Mouse (Mus musculus) olfactory bulb, adult 2 months (tissue): ENCODE measurements around the gene Tenm4. TPM values are rescaled to one million over a fixed set of nuclear protein-coding genes. Genes with fewer than 3 reads are reported as not detected.
A peak's percentile ranks its signal among the peaks of the same experiment; 100 is the strongest.

Source experiments
- H3K27ac ChIP-seq: fragments of 200-500 bp; 2 replicates; pipeline ENCODE4 v1.5.1; 2012; ENCODE audit warnings: low read depth, low read length; ENCODE audit not compliant: insufficient read depth
- H3K4me1 ChIP-seq: fragments of 200-500 bp; 2 replicates; pipeline ENCODE4 v1.6.1; 2012; ENCODE audit warnings: low read length; ENCODE audit not compliant: control insufficient read depth, insufficient read depth
- H3K4me3 ChIP-seq: fragments of 200-500 bp; 2 replicates; pipeline ENCODE4 v1.5.1; 2012; ENCODE audit warnings: mild to moderate bottlenecking, low read depth, low read length, moderate library complexity; ENCODE audit not compliant: insufficient read depth
- CTCF ChIP-seq: fragments of 200-500 bp; IDR thresholded peaks from 2 replicates; pipeline ENCODE4 v1.5.1; 2012; ENCODE audit warnings: low read depth, mild to moderate bottlenecking, low read length, moderate library complexity; ENCODE audit not compliant: insufficient read depth
- POLR2A ChIP-seq: fragments of 200-500 bp; IDR thresholded peaks from 2 replicates; pipeline ENCODE4 v1.6.1; 2012; ENCODE audit warnings: mild to moderate bottlenecking, low read depth, low read length, moderate library complexity; ENCODE audit not compliant: insufficient read depth
- WGBS: fragments of 180-500 bp; shearing (Covaris S2); methylation state at CpG from one replicate; pipeline ENCODE4 v1.1.7; 2018; 5-methylcytosine and 5-hydroxymethylcytosine counted together
- polyA plus RNA-seq: library from polyadenylated mRNA; stranded (reverse); fragments of >200 nt; gene quantifications from 2 replicates; pipeline ENCODE4 v1.2.4, GENCODE M21; 2012; ENCODE audit warnings: low replicate concordance; ENCODE audit not compliant: missing spikeins, insufficient read depth, insufficient read length

Gene Tenm4
- polyA plus RNA-seq, 1 experiment: not detected

- no peaks in the 10 kb centered on the region for H3K4me1 ChIP-seq
- no peak overlapping the region for H3K4me3 ChIP-seq
- 65% methylated on average over 5 of the region's 5 CpGs for WGBS
- H3K27ac ChIP-seq: no peak overlapping the region
- TF ChIP-seq POLR2A (no peak), CTCF (no peak)
Observed at GRCm38 (mm10) chr7:96545979-96546378, 374.9 kb downstream of the Tenm4 start.

GRCm38 (mm10) chr7:96551809-96552208 is 380.8 kb downstream of the Tenm4 start:
- H3K4me3 ChIP-seq: no peak overlapping the region
- no peak for TF ChIP-seq CTCF
- no peak for TF ChIP-seq POLR2A
- 62% methylated on average over 4 of the region's 4 CpGs for WGBS

GRCm38 (mm10) chr7:96552292-96552860 is 381.3 kb downstream of the Tenm4 start:
- Histone ChIP-seq H3K4me3 (no peak overlapping the region), H3K4me1 (peaks cover 26% of the 10 kb centered on the region), H3K27ac (no peak overlapping the region)
- no peak for TF ChIP-seq POLR2A
- TF ChIP-seq CTCF: no peak
- 95% methylated on average over 7 of the region's 7 CpGs for WGBS

More at GRCm38 (mm10) chr7:96551809-96552208, 380.8 kb downstream of the Tenm4 start:
- Histone ChIP-seq H3K4me1 (peaks cover 26% of the 10 kb centered on the region), H3K27ac (no peak overlapping the region)

GRCm38 (mm10) chr7:96554277-96554690 is 383.2 kb downstream of the Tenm4 start:
- TF ChIP-seq CTCF: peak; percentile 58
- TF ChIP-seq POLR2A: no peak
- no peak overlapping the region for H3K4me3 ChIP-seq
- 57% methylated on average over 6 of the region's 6 CpGs for WGBS
- H3K27ac ChIP-seq: no peak overlapping the region
- peaks cover 26% of the 10 kb centered on the region for H3K4me1 ChIP-seq

GRCm38 (mm10) chr7:96555294-96555693 is 384.2 kb downstream of the Tenm4 start:
- 59% methylated on average over 5 of the region's 5 CpGs for WGBS
- TF ChIP-seq POLR2A: no peak
- Histone ChIP-seq H3K4me3 (no peak overlapping the region), H3K27ac (no peak overlapping the region), H3K4me1 (peaks cover 26% of the 10 kb centered on the region)

- WGBS: 91% methylated on average over 5 of the region's 5 CpGs
- TF ChIP-seq POLR2A (no peak), CTCF (no peak)
- H3K4me1 ChIP-seq: peaks cover 28% of the 10 kb centered on the region
- no peak overlapping the region for H3K27ac ChIP-seq
- no peak overlapping the region for H3K4me3 ChIP-seq
Observed at GRCm38 (mm10) chr7:96556756-96557155, 385.7 kb downstream of the Tenm4 start.

GRCm38 (mm10) chr7:96562890-96563289 is 391.8 kb downstream of the Tenm4 start:
- H3K27ac ChIP-seq: no peak overlapping the region
- no peak overlapping the region for H3K4me3 ChIP-seq
- no peak for TF ChIP-seq CTCF
- no peak for TF ChIP-seq POLR2A
- peaks cover 18% of the 10 kb centered on the region for H3K4me1 ChIP-seq
- 53% methylated on average over 3 of the region's 3 CpGs for WGBS

- Histone ChIP-seq H3K27ac (no peak overlapping the region), H3K4me3 (no peak overlapping the region), H3K4me1 (peaks cover 18% of the 10 kb centered on the region)
- 64% methylated on average over 3 of the region's 3 CpGs for WGBS
- TF ChIP-seq CTCF: no peak
- no peak for TF ChIP-seq POLR2A
Observed at GRCm38 (mm10) chr7:96563329-96564065, 392.5 kb downstream of the Tenm4 start.

- 41% methylated on average over 4 of the region's 4 CpGs for WGBS
- peaks cover 18% of the 10 kb centered on the region for H3K4me1 ChIP-seq
- TF ChIP-seq POLR2A (no peak), CTCF (no peak)
- no peak overlapping the region for H3K4me3 ChIP-seq
- H3K27ac ChIP-seq: no peak overlapping the region
Observed at GRCm38 (mm10) chr7:96565806-96566205, 394.8 kb downstream of the Tenm4 start.

GRCm38 (mm10) chr7:96566260-96566659 is 395.2 kb downstream of the Tenm4 start:
- Histone ChIP-seq H3K4me3 (no peak overlapping the region), H3K27ac (no peak overlapping the region), H3K4me1 (peaks cover 17% of the 10 kb centered on the region)
- 87% methylated on average over 4 of the region's 4 CpGs for WGBS
- TF ChIP-seq CTCF: no peak
- TF ChIP-seq POLR2A: no peak
